Mouse (Mus musculus) neural tube, embryonic 11.5 days (tissue): Measurements from ENCODE around the gene Qpctl. TPM values are rescaled to one million over a fixed set of nuclear protein-coding genes. Genes with fewer than 3 reads are reported as not detected.
A peak's percentile ranks its signal among the peaks of the same experiment; 100 is the strongest.

Source experiments
- ATAC-seq: fragments of 200-750 bp; cut with Nextera tagmentation; 2 replicates; pipeline ENCODE4 v1.8.0; 2017; ENCODE audit warnings: moderate number of reproducible peaks, mild to moderate bottlenecking, moderate TSS enrichment, moderate library complexity; ENCODE audit not compliant: insufficient read depth, low FRiP score, low TSS enrichment
- DNase-seq: peaks from one replicate; pipeline ENCODE4 v3.0.0-alpha.2; 2015; ENCODE audit warnings: low spot score
- H3K27ac ChIP-seq: fragments of 300-500 bp; sonication (generic); 2 replicates; pipeline ENCODE4 v1.5.1; 2014; ENCODE audit warnings: low read depth, mild to moderate bottlenecking, low read length
- H3K27me3 ChIP-seq: fragments of 300-500 bp; sonication (generic); 2 replicates; pipeline ENCODE4 v1.6.1; 2014; ENCODE audit warnings: mild to moderate bottlenecking, low read length, mixed read lengths; ENCODE audit not compliant: control insufficient read depth, insufficient read depth
- H3K36me3 ChIP-seq: fragments of 300-500 bp; sonication (generic); 2 replicates; pipeline ENCODE4 v1.6.1; 2014; ENCODE audit warnings: mild to moderate bottlenecking, low read length, moderate library complexity, mixed read lengths; ENCODE audit not compliant: control insufficient read depth, insufficient read depth
- H3K4me1 ChIP-seq: fragments of 300-500 bp; sonication (generic); 2 replicates; pipeline ENCODE4 v1.6.1; 2014; ENCODE audit warnings: low read length, mixed read lengths; ENCODE audit not compliant: control insufficient read depth, insufficient read depth
- H3K4me2 ChIP-seq: fragments of 300-500 bp; sonication (generic); 2 replicates; pipeline ENCODE4 v1.6.1; 2014; ENCODE audit warnings: low read depth, mild to moderate bottlenecking, moderate library complexity
- H3K4me3 ChIP-seq: fragments of 300-500 bp; sonication (generic); 2 replicates; pipeline ENCODE4 v1.5.1; 2014; ENCODE audit warnings: low read depth, low read length
- H3K9ac ChIP-seq: fragments of 300-500 bp; sonication (generic); 2 replicates; pipeline ENCODE4 v1.6.1; 2014; ENCODE audit warnings: mild to moderate bottlenecking, low read length
- H3K9me3 ChIP-seq: fragments of 300-500 bp; sonication (generic); 2 replicates; pipeline ENCODE4 v1.6.1; 2016; ENCODE audit warnings: low read length; ENCODE audit not compliant: control insufficient read depth
- WGBS: fragments of 180-500 bp; shearing (Covaris S2); extraction: QIAGEN DNeasy Blood & Tissue Kit; methylation state at CpG from one replicate; pipeline ENCODE4 v1.1.7; 2014; 5-methylcytosine and 5-hydroxymethylcytosine counted together
- microRNA counts: library from miRNA; unstranded; fragments of <30 nt; microRNA quantifications from one replicate; lab custom pipeline; 2015
- microRNA-seq: library from miRNA; unstranded; fragments of <30 nt; microRNA quantifications from one replicate; pipeline ENCODE4, GENCODE M21; 2016
- polyA plus RNA-seq: library from polyadenylated mRNA; unstranded; fragments of >200 nt; fragmentation: Nextera tagmentation; extraction: Ambion mirVana; gene quantifications from 2 replicates; pipeline ENCODE4 v1.2.1, GENCODE M21; 2014

Gene Qpctl
- polyA plus RNA-seq, 1 experiment from 2014 or later, result 12.9 TPM

DNA sequence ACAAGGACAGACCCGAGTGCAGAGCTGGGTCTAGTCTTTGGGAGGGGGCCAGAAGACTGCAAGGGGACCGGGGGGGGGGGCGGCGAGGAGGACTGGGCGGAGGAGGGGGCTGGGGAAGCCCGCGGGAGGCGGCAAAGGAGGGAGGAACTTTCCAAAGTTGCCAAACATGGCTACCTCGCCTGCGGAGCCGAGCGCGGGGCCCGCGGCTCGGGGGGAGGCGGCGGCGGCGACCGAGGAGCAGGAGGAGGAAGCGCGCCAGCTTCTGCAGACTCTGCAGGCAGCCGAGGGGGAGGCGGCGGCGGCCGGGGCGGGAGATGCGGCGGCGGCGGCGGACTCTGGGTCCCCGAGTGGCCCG lies 54.6 kb downstream of the Qpctl start, which contains the start of gene Six5:
TSS of gene Six5 (plus strand) at position 124 of the 355 bp plus-strand sequence.
- peaks cover 28% of the 10 kb centered on the region for H3K4me1 ChIP-seq
- H3K36me3 ChIP-seq, result 0 out of 2 replicates have a peak, but pooled peaks cover 3% of the 10 kb centered on the region
- no peaks in the 10 kb centered on the region for H3K9me3 ChIP-seq
- peak within 1 kb of the TSS; percentile 75 for H3K4me3 ChIP-seq
- H3K27ac ChIP-seq, result peak within 1 kb of the TSS; percentile 91
- H3K27me3 ChIP-seq, result peaks cover 9% of the 10 kb centered on the region
- ATAC-seq, result no peak
- WGBS, result 0% methylated on average over 17 of the region's 36 CpGs
- peak within 1 kb of the TSS; percentile 96 for H3K4me2 ChIP-seq
- DNase-seq, result no peak
- peak within 1 kb of the TSS; percentile 83 for H3K9ac ChIP-seq

DNA sequence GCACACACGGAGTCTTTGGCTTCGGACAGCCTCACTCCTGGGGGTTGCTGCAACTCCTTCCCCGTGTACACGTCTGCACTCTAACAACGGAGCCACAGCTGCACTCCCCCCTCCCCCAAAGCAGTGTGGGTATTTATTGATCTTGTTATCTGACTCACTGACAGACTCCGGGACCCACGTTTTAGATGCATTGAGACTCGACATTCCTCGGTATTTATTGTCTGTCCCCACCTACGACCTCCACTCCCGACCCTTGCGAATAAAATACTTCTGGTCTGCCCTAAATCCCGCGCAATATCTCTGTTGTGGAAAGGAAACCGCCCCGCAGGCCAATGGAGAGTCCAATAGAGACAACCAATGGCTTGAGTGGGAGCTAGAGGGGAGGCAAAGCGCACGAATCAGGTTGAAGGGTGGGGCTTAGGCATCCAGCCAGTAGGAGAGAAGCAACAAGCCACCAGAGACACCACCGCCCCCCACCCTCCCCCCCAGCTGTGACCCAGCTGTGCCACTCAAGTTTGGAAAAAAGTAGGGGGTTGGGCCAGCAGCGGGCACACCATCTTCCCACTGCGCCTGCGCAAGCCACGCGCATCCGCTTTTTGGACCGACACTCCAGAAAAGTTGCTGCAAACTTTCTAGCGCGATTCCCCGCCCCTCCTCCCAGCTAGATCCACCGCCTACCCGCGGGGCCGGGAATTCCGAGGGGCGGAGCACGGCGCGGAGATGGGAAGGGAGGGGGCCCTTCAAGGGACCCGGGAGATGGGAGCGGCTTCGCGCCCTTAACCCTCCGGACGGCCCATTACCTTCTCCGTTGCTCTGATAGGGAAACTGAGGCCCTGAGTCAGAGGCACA lies 55.3 kb downstream of the Qpctl start:
- Histone ChIP-seq H3K36me3 (0 out of 2 replicates have a peak, but pooled peaks cover 3% of the 10 kb centered on the region), H3K4me3 (peak overlapping the region; percentile 75), H3K4me1 (peaks cover 28% of the 10 kb centered on the region), H3K27me3 (peaks cover 9% of the 10 kb centered on the region), H3K4me2 (peak overlapping the region; percentile 96), H3K9me3 (no peaks in the 10 kb centered on the region), H3K27ac (peak overlapping the region; percentile 91), H3K9ac (peak overlapping the region; percentile 83)
- under 1% methylated on average over 45 of the region's 45 CpGs for WGBS
- peak; percentile 82 for ATAC-seq
- peak; percentile 97 for DNase-seq

DNA sequence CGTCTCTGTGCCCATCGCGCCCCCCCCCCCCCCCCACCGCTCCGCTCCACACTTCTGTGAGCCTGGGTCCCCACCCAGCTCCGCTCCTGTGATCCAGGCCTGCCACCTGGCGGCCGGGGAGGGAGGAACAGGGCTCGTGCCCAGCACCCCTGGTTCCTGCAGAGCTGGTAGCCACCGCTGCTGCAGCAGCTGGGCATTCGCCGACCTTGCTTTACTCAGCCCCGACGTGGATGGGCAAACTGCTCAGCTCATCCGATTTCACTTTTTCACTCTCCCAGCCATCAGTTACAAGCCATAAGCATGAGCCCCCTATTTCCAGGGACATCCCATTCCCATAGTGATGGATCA lies 55.9 kb downstream of the Qpctl start:
- ATAC-seq (peak; percentile 40), DNase-seq (peak; percentile 86)
- Histone ChIP-seq H3K9ac (peak overlapping the region; percentile 48), H3K36me3 (peaks cover 3% of the 10 kb centered on the region; the same call in 1 of the 2 replicates), H3K4me2 (peak overlapping the region; percentile 96), H3K4me1 (peaks cover 28% of the 10 kb centered on the region), H3K27me3 (peaks cover 9% of the 10 kb centered on the region), H3K4me3 (peak overlapping the region; percentile 75), H3K9me3 (no peaks in the 10 kb centered on the region), H3K27ac (peak overlapping the region; percentile 49; the same call in 1 of the 2 replicates)
- WGBS, result 1% methylated on average over 12 of the region's 15 CpGs

DNA sequence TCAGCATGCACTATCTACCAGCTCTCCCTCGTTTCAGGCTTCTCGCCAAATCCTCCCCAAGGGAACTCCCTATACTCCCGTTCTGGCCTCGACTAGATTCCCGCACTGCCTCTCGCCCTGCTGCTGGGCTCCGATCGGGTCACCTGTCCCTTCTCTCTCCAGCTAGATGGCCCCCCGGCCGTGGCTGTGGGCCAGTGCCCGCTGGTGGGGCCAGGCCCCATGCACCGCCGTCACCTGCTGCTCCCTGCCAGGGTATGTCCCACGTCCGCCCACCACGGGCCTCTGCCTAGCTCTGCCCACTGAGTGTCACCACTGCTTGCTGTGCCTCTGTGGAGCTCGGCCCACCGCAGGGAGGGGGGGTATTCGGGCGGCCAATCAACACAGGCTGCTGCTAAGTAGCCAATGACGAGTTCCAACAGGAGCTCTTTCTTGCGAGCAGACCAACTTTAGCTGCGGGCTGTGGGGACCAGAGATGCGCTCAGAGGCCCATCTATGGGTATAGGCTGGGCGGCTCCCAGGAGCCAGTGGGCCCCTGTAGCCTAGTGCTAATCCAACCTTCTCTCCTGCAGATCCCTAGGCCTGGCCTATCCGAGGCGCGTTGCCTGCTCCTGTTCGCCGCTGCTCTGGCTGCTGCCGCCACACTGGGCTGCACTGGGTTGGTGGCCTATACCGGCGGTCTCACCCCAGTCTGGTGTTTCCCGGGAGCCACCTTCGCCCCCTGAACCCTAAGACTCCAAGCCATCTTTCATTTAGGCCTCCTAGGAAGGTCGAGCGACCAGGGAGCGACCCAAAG lies 56.5 kb downstream of the Qpctl start:
- peak overlapping the region; percentile 96 for H3K4me2 ChIP-seq
- H3K9ac ChIP-seq, result peak overlapping the region; percentile 48
- DNase-seq (peak; percentile 80), ATAC-seq (peak; percentile 45)
- H3K4me3 ChIP-seq, result peak overlapping the region; percentile 75
- no peaks in the 10 kb centered on the region for H3K9me3 ChIP-seq
- H3K27me3 ChIP-seq, result peaks cover 9% of the 10 kb centered on the region
- peaks cover 3% of the 10 kb centered on the region; the same call in 1 of the 2 replicates for H3K36me3 ChIP-seq
- H3K4me1 ChIP-seq, result peaks cover 28% of the 10 kb centered on the region
- WGBS, result 3% methylated on average over 36 of the region's 38 CpGs
- peak overlapping the region; percentile 49; the same call in 1 of the 2 replicates for H3K27ac ChIP-seq

DNA sequence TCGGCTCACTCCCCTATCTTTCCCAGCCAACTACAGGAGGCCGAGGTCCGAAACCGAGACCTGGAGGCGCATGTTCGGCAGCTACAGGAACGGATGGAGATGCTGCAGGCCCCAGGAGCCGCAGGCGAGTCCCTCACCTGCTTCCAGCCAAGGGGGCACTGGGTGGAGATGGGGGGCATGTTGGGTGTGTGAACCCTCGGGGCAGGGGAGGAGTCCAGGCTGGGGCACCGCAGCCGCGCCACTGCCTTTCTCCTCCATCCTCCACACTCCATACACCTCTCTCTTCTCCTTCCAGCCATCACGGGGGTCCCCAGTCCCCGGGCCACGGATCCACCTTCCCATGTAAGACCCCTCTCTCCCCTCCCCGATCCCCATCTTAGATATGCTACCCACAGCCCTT lies 57.2 kb downstream of the Qpctl start:
- H3K4me2 ChIP-seq, result peak overlapping the region; percentile 96
- no peak overlapping the region for H3K4me3 ChIP-seq
- WGBS, result 21% methylated on average over 17 of the region's 17 CpGs
- H3K4me1 ChIP-seq, result peaks cover 28% of the 10 kb centered on the region
- no peak overlapping the region for H3K9ac ChIP-seq
- no peak for DNase-seq
- no peak for ATAC-seq
- H3K36me3 ChIP-seq, result peaks cover 3% of the 10 kb centered on the region; the same call in 1 of the 2 replicates
- H3K27ac ChIP-seq, result no peak overlapping the region
- no peaks in the 10 kb centered on the region for H3K9me3 ChIP-seq
- peaks cover 9% of the 10 kb centered on the region for H3K27me3 ChIP-seq

MicroRNAs encoded within 50 kb of the gene (microRNA counts, 519-probe panel; counts per million panel counts)
- microRNA mmu-miR-330 (lab: Ali Mortazavi, UCI), result 171 counts per million, percentile 57 among the panel's probes with 10 or more counts

Small RNA genes within 50 kb of the gene (microRNA-seq; reads per million reads assigned to microRNA genes)
- 229 reads per million, percentile 61 among the genes with 10 or more reads in this experiment for gene Mir330

Other genes starting within 250 kb of the Qpctl start
- 25.5 and 26.2 TPM in 2 replicates for gene Ccdc61, start 238.9 kb downstream of the Qpctl start, polyA plus RNA-seq
- 8.2 and 10.0 TPM in 2 replicates for gene Nova2, start 223.4 kb downstream of the Qpctl start, polyA plus RNA-seq
- 0.29 TPM in 1 of 2 replicates, not detected in the other for gene Nanos2, start 161.9 kb downstream of the Qpctl start, polyA plus RNA-seq
- gene Mypop, start 158.0 kb downstream of the Qpctl start, polyA plus RNA-seq, result 4.4 and 4.7 TPM in 2 replicates
- 27.2 and 31.4 TPM in 2 replicates for gene Irf2bp1, start 145.2 kb downstream of the Qpctl start, polyA plus RNA-seq
- gene Foxa3, start 125.8 kb downstream of the Qpctl start, polyA plus RNA-seq, result not detected in 2 replicates
- gene Sympk, start 124.9 kb downstream of the Qpctl start, polyA plus RNA-seq, result 30.5 and 35.6 TPM in 2 replicates
- not detected in 2 replicates for gene Rsph6a, start 94.6 kb downstream of the Qpctl start, polyA plus RNA-seq
- 29.7 and 31.7 TPM in 2 replicates for gene Dmwd, start 73.1 kb downstream of the Qpctl start, polyA plus RNA-seq
- gene Dmpk, start 65.4 kb downstream of the Qpctl start, polyA plus RNA-seq, result 9.4 and 10.2 TPM in 2 replicates
- gene Six5, start 54.7 kb downstream of the Qpctl start, polyA plus RNA-seq, result 6.3 and 7.4 TPM in 2 replicates
- 1.3 and 1.4 TPM in 2 replicates for gene Gm4969, start 30.9 kb downstream of the Qpctl start, polyA plus RNA-seq
- 10.1 and 10.6 TPM in 2 replicates for gene Fbxo46, start 29.4 kb downstream of the Qpctl start, polyA plus RNA-seq
- gene Snrpd2, start 431 bp upstream of the Qpctl start, polyA plus RNA-seq, result 148 and 152 TPM in 2 replicates
- 0.69 and 0.76 TPM in 2 replicates for gene Gipr, start 16.8 kb upstream of the Qpctl start, polyA plus RNA-seq
- gene Eml2, start 27.1 kb upstream of the Qpctl start, polyA plus RNA-seq, result 1.3 and 2.0 TPM in 2 replicates
- gene Gpr4, start 63.2 kb upstream of the Qpctl start, polyA plus RNA-seq, result 2.4 and 2.6 TPM in 2 replicates
- 43.7 and 45.9 TPM in 2 replicates for gene Opa3, start 79.0 kb upstream of the Qpctl start, polyA plus RNA-seq
- gene Vasp, start 122.5 kb upstream of the Qpctl start, polyA plus RNA-seq, result 54.6 and 57.6 TPM in 2 replicates
- not detected in 2 replicates for gene Ppm1n, start 130.8 kb upstream of the Qpctl start, polyA plus RNA-seq
- 58.2 and 60.2 TPM in 2 replicates for gene Rtn2, start 133.3 kb upstream of the Qpctl start, polyA plus RNA-seq
- gene Fosb, start 160.8 kb upstream of the Qpctl start, polyA plus RNA-seq, result 0.07 TPM in 1 of 2 replicates, not detected in the other
- 91.8 and 93.3 TPM in 2 replicates for gene Ercc1, start 195.5 kb upstream of the Qpctl start, polyA plus RNA-seq
- 17.8 and 18.0 TPM in 2 replicates for gene Cd3eap, start 210.2 kb upstream of the Qpctl start, polyA plus RNA-seq
- 3.4 and 4.7 TPM in 2 replicates for gene Ppp1r13l, start 210.5 kb upstream of the Qpctl start, polyA plus RNA-seq
- 12.4 and 14.6 TPM in 2 replicates for gene Ercc2, start 232.7 kb upstream of the Qpctl start, polyA plus RNA-seq